Mouse (Mus musculus): ENCODE measurements around the gene Drg1.
"Not testable (repeated sequence)": the region's sequence is repeated elsewhere in the genome, so short reads cannot be mapped to it uniquely, and the experiment has no call there.

The Drg1 gene

DNA sequence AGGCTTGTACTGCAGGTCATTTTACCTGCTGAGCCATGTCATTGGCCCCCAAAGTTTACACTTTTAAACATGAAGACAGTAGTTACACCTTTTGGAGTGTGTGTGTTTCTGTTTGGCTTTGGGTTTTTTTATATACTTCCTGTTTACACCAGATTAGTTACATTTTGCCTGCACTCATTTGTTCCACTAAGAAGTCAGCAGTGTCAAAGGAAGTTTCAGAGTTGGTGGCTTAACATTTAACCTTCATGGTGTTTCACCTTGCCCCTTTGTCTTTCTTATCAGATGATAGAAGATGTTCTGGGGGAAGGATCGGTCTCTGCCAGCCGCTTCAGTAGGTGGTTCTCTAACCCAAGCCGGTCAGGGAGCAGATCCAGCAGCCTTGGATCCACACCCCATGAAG lies 39.1 kb downstream of the Drg1 start:
- in situ Hi-C loops (cut with MboI; ENCODE audit: low sequenced_read_pairs): no loop called here

DNA sequence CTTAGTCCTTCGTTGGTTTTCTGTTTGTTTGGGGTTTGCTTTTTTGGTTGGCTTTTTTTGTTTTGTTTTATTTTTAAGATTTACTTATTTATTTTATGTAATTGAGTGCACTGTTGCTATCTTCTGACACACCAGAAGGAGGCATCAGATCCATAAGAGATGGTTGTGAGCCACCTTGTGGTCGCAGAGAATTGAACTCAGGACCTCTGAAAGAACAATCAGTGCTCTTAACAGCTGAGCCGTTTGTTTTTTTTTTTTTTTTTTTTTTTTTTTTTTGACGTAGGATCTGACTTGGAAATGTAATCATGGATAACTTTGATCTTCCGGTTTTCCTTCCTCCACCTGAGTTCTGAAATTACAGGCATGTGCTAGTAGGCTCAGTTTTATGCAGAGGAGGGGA lies 43.1 kb downstream of the Drg1 start:
- in situ Hi-C loops (cut with MboI; ENCODE audit: low sequenced_read_pairs): no loop called here

DNA sequence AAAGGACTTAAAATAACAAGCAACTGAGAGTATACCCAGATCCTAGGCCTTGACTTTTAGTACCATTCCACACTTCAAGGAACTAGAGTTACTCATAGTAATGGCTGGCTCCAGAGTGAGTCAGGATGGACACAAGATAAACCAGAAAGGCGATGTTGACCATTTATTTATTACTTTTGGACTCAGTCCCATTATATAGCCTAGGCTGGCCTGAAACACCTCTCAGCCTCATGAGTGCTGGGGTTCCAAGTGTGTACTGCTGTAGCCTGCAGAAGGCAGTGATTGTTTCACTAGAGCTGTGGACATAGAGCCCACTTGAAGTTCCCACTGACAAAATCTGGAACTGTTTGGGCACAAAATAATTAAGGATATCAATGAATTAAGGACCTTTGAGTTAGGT lies 53.7 kb downstream of the Drg1 start:
- in situ Hi-C loops (cut with MboI; ENCODE audit: low sequenced_read_pairs): no loop called here

DNA sequence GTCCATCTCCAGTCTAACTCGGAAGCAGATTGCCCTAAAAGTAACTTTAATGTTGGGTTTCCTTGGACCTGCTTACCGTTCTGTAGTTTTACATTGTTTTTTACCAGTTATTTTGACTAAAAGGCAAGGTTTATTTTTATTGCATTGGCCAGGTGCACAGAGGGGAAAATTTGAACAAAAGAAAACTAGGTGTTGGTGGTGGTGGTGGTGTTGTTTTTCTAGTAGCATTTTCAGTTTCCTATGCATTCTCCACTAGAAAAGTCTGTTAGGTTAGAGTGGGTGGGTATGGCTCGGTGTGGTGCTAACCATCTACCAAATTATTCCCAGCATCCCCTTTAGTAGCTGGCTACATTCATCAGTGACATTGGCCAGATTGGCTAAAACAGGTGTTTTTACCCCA lies 59.4 kb downstream of the Drg1 start:
- in situ Hi-C loops (cut with MboI; ENCODE audit: low sequenced_read_pairs): no loop called here

DNA sequence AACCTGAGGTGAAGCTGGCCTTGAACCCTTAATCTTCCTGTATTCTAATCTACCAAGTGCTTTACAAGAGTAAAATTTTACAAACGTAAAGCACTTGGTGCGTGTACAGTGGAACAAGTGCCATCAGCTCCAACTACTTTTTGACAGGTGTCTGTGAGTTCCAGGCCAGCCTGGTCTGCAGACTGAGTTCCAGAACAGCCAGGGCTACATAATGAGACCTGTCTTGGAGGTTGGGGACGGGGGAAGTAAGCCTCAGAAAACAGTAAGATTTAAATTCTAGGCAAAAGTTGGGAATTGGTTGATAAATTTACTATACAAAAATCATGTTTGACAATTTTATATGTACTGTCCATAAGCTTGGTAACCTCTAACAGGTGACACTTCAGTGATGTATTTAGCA lies 61.0 kb downstream of the Drg1 start:
- in situ Hi-C loops (cut with MboI; ENCODE audit: low sequenced_read_pairs): no loop called here

DNA sequence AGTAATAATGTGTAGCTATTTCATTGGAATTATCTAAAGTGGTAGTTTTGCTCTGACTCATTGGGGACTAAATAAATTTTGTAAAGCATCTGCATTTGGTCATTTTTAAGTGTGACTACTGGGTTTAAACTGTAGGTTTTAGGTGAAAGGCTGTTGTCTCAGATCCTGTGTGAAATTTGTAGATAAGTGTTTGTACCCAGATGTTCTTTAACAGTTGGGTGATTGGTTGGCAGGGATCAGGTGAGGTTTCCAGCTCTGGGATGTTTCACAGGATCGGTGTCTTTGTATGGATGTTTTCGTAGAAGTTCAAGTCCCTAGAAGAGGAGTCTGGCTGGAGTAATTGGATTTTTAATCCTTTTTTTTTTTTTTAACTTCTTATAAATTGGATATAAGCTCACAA lies 62.4 kb downstream of the Drg1 start:
- in situ Hi-C loops (cut with MboI; ENCODE audit: low sequenced_read_pairs): no loop called here

DNA sequence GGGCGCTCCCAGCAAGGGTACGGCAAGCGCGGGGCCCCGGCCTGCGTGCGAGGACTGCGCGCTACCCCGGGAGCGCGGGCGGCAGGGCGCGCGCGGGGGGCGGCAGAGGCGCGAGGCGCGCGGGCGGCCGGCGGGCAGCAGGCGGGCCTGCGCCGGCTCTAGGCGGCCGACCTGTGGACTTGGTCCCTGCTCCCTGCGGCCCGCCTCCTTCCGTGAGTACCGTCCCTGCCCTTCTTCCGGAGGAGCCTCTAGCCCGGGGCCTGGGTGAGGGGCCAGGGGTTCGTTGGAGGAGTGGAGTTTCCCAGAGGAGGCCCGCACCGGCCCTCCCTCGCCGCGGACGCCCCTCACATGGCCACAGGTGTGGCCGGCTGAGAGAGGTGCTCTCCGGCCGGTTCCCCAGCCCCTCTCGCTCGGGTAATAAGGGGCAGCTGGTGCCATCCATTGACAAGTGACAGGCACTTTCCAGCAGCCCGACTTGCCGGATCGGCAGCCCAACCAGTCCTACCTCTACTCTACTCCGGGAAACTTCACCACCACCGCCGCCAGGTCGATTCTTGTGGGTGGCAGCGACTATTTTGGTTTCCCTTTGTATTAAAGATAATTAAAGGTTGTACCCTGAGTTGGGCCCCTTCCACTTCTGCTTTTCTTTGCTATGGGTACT lies 63.3 kb downstream of the Drg1 start:
- in situ Hi-C loops (cut with MboI; ENCODE audit: low sequenced_read_pairs): no loop called here

DNA sequence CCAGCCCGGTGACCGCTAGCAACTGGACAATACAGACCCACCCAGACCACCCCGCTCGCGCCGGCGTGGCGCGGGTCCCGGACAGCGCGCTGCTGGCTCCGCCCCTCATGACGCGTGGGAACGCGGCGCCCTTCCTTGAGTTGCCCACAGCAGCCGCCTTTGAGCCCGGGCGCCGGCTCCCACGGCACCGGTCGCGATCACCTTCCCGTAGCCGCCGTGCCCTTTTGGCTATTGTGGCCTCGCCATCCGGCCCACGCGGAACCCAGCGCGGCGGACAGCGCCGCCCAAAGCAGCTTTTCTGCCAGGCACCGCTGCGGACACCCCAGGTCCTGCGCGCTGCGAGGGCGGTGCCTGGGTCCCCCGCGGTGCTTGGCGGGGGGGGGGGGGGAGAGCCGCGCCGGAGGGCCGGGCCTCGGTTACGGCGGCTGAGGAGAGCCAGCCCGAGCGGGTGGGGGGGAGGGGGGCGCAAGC lies 63.9 kb downstream of the Drg1 start, which contains the start of gene Eif4enif1:
TSS of gene Eif4enif1 (plus strand) at position 162 of the 471 bp plus-strand sequence.
- in situ Hi-C loops (cut with MboI; ENCODE audit: low sequenced_read_pairs): no loop called here

DNA sequence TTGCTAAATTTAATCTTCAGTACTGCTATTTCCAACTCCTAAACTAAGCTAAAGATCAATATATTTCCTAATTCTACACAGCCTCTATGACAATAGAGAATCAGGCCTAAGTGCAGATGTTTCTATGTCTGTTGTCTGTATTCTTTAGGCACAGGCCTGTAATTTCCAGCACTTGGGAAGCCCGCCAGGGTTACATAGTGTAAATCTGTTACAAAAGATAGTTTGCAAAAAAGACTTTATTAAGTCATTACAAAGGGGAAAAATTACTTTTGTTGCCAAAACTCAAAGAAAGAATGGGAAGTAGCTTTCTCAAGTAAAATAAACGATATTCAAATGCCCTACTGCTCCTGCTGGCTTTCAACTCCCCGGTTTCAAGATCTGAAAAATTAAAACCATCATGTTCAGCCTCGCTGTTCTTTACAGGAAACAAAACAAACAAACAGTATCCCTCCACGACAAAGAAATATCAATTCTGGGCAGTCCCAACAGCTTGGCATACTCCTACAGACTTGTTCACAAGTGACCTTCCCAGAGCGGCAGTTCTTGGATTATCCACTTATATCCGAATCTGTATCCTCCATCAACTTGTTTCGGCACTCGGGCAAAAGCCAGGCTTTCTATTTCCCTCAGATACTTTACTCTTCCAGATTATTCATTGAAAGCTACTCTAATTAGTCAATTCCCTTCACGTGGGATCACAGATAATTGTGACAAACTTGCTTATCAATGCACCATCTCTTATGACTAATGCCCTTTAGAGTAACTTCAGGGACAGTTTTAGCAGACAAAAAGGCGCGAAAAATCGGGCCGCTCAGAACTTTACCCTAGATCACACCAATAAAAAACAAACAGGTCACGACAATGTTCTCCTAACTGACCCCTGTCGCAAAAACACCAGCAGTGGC lies 64.6 kb downstream of the Drg1 start:
- in situ Hi-C loops (cut with MboI; ENCODE audit: low sequenced_read_pairs): no loop called here

DNA sequence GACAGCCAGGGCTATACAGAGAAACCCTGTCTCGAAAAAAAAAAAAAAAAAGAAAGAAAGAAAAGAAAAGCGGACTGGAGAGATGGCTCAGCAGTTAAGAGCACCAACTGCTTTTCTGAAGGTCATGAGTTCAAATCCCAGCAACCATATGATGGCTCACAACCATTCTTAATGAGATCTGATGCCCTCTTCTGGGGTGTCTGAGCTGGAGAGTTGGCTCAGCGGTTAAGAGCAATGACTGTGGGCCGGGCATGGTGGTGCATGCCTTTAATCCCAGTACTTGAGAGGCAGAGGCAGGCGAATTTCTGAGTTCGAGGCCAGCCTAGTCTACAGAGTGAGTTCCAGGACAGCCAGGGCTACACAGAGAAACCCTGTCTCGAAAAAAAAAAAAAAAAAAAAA lies 65.6 kb downstream of the Drg1 start:
- in situ Hi-C loops (cut with MboI; ENCODE audit: low sequenced_read_pairs): not testable (repeated sequence)

DNA sequence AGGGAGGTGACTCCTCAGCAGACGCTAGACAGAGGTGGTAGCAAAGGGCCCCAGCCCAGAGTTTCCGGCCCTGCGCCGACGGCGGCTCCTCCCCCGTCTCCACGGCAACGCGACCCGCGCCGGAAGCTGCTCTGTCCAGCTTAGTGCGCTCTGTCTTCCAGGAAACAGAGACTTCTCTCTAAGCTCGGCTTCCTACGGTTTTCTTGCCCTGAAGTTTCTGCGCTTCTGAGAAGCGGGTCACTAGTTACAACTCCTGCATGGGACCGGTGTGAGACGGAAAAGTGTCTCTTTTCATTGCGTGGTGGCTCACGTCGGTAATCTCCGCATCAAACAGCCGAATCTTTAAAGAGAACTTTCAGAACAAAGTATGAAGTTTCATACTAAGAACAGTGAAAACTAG lies 72.9 kb downstream of the Drg1 start, which contains the start of gene Sfi1:
TSS of gene Sfi1 (minus strand) at position 101 of the 400 bp plus-strand sequence.
- in situ Hi-C loops (cut with MboI; ENCODE audit: low sequenced_read_pairs): no loop called here

DNA sequence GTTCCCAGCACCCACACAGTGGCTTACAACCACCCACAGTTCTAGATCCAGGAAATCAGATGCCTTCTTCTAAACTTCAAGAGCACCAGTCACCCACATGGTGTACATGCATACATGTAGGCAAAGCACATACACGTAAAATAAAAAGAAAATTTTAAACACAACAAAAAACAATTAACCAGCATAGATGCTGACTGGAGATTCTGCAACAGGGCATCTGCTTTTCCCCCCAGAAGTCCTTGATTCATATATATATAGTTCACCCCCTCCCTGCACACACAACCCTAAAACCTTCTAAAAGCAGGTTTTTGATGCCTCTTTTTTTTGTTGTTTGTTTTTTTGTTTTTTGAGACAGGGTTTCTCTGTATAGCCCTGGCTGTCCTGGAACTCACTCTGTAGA lies 83.5 kb downstream of the Drg1 start:
- in situ Hi-C loops (cut with MboI; ENCODE audit: low sequenced_read_pairs): not testable (repeated sequence)

DNA sequence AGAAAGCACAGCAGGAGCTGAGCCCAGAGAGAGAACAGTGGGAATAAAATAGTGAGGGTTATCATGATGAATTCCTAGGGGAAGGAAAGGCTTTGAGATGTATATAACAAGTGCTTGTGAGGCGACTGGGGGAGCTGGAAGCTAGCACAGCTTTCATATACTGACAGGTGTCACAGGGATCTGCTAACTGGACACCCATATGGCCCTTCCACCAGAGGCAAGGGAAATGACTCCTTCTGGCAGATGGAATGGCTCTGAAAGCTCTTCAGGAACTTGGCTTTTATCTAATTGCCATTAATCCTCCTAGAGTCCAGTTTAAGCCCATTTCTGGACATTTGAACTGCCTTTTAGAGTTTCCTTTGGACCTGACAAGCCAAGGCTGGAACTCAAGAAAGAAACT lies 84.2 kb downstream of the Drg1 start:
- in situ Hi-C loops (cut with MboI; ENCODE audit: low sequenced_read_pairs): not testable (repeated sequence)

DNA sequence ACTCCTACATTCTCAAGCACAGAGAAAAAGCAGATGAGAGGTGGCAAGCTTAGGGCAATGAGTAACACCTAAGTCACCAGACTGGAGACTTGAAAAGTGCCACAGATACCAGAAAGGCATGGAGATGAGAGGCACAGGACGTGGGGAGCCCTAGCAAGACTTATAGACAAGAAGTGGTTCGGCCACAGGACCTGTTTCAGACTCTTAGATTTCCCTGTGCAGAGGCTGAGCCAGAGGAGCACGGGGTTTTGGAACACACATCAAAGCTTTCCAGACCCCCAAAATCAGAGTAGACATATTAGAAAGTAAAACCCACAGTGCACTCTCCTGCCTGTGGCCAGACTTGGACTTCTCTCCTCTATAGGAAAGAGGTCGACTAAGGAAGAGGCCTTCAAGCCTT lies 85.0 kb downstream of the Drg1 start:
- in situ Hi-C loops (cut with MboI; ENCODE audit: low sequenced_read_pairs): not testable (repeated sequence)

DNA sequence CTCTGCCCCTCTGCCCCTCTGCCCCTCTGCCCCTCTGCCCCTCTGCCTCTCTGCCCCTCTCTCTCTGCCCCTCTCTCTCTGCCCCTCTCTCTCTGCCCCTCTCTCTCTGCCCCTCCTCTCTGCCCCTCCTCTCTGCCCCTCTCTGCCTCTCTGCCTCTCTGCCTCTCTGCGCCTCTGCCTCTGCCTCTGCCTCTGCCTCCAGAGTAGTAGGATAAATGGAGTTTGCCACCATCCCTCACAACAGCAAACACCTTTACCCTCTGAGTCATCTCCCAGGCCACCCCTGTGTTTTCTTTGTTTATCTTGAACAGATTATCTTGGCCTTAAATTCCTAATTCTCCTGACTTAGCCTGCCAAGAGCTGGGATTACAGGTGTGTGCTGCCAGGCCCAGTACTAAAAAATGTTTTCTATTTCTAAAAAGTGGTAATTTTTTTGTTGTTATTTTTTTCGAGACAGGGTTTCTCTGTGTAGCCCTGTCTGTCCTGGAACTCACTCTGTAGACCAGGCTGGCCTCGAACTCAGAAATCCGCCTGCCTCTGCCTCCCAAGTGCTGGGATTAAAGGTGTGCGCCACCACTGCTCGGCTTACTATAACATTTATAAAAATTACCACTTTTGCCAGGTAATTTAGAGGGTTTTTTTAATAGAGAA lies 85.6 kb downstream of the Drg1 start:
- in situ Hi-C loops (cut with MboI; ENCODE audit: low sequenced_read_pairs): not testable (repeated sequence)

DNA sequence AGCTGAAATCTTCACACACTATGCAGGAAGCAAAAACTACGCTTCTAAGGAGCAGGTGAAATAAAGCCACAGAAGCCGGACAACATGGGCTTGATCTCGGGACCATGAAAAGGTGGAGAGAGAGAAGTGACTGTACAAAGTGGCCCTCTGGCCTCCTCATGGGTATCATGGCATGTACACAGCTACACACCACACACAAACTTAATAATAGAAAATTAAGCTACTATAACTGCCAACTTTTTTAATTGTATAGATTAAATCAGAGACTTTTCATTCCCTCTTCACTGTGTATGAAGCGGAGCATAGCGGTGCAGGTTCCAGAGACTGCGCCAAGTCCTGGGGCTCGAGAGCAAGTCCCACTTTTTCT lies 86.5 kb downstream of the Drg1 start:
- in situ Hi-C loops (cut with MboI; ENCODE audit: low sequenced_read_pairs): not testable (repeated sequence)

DNA sequence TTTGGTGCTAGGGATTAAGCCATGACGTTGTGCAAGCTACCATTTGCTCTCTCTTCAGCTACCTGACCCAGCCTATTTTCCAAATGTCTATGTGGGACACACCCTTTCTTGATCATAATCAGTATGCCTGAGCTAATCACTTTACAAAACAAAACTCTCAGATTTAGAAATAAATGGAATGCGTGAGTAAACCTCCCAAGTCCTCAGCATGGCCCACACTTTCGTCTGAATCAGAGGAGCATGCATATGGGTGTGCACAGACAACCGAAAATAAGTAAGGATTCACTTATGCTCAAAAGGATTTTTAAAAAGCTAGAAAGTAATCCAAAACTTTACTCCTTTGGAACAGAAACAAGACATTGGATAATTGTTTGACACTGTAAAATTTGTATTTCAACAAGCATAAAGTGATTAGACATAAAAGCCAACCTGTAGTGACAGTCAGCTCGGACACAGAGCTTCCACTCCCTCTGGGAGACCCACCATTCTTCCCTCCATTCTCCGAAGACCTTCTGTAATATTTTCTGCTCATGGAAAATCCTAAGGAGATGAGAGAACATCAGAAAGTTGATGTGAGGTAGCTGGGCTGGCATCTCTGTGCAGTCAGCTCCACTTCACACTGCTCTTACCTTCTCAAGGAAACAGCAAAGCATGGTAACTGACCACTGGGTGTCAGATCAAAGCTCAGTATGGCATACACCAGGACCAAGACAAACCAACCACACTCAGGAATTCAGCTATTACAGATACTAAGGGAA lies 87.1 kb downstream of the Drg1 start:
- in situ Hi-C loops (cut with MboI; ENCODE audit: low sequenced_read_pairs): not testable (repeated sequence)

DNA sequence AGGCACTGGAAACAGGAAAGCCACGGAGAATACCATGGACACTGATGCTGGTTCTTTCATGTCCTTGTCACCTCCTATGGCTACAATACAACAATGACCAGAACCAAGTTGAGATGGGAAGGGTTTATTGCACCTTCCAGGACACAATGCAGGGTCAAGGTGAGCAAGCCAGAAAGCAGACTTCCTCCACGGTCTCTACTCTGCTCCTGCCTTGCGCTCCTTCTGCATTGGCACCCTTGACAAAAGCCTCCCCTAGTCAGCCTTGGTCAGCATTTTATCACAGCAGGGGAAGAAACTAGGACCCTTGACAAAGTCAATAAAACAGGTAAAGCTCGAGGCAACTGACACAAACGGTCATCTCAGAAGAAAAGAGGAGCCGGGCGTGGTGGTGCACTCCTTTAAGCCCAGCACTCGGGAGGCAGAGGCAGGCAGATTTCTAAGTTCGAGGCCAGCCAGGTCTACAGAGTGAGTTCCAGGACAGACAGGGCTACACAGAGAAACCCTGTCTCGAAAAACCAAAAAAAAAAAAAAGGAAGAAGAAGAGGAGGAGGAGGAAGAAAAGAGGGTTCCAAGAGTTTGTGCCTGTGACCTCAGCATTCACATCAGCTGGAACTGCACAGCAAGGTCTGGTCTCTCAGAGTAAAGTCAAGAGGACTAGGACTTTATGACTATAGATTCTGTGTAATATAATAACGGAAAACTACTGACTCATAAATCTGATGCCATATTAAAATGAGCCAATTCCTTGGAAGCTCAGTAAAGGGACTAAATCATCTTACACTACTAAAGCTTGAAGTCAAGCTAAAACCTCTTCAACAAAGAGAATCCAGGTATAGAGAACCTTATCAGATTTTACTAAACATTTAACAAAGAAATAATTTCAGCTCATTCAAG lies 92.5 kb downstream of the Drg1 start:
- in situ Hi-C loops (cut with MboI; ENCODE audit: low sequenced_read_pairs): not testable (repeated sequence)

DNA sequence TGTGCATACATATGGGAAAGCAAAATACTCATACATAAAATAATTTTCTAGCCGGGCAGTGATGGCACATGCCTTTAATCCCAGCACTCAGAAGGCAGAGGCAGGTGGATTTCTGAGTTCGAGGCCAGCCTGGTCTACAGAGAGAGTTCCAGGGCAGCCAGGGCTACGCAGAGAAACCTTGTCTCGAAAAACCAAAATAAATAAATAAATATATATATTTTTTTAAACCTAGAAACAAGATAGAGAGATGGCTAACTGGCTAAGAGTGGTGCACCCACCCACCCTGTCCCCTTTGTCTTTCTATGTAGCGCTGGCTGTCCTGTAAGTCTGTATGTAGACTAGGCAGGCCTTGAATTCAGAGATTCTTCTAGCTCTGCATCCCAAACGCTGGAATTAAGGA lies 93.7 kb downstream of the Drg1 start:
- in situ Hi-C loops (cut with MboI; ENCODE audit: low sequenced_read_pairs): not testable (repeated sequence)

DNA sequence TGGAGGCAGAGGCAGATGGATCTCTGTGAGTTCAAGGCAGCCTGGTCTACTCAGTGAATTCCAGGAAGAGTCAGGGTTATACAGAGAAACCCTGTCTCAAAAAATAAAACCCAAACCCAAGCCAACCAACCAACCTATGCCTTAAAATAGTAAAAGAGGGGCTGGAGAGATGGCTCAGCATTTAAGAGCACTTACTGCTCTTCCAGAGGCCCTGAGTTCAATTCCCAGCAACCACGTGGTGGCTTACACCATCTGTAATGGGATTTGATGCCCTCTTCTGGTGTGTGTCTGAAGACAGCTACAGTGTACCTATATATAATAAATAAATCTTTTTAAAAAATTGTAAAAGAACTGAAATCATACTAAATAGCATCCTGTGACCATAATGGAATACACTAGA lies 94.3 kb downstream of the Drg1 start:
- in situ Hi-C loops (cut with MboI; ENCODE audit: low sequenced_read_pairs): not testable (repeated sequence)

All from CH12F3 (cell line).